Mouse (Mus musculus) gastrocnemius, adult 18-20 months (tissue): ENCODE data around the gene Emc6. TPM values are rescaled to one million over a fixed set of nuclear protein-coding genes. Genes with fewer than 3 reads are reported as not detected.

Source experiments
- DNase-seq: peaks from one replicate; pipeline ENCODE4 v3.0.0; 2021; ENCODE audit warnings: low spot score
- total RNA-seq, 2 experiments: library from RNA; stranded (reverse); gene quantifications; 2 replicates each; pipeline ENCODE4 v1.2.3; 2021

The Emc6 gene
- total RNA-seq, 2 experiments from 2014 or later: 84.7 to 88.1 TPM

- DNase-seq: no peak
These were observed 45.8 kb downstream of the Emc6 start for GRCm38 (mm10) chr11:73131020-73131419.

DNA sequence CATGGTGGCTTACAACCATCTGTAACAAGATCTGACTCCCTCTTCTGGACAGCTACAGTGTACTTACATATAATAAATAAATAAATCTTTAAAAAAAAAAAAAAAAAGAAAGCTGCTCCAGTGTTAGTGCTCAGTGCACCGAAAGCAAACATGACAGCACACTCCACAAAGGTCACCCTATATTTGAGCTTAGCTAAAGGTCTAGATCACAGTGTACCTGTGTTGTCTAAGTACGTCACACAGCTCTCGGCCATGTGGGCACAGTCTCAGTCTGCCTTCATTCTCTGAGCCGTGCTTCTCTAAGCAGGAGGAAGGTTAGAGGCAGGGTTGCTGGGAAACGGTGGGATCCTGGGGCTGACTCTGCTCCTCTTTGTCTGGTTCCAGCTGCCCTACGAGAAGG, 50.3 kb downstream of the Emc6 start:
- no peak for DNase-seq

Other genes with a start within 250 kb of the Emc6 start
- gene Atp2a3, start 215.9 kb downstream of the Emc6 start, total RNA-seq: 1 to 10 TPM; 4.3 to 6.0 TPM
- gene P2rx1, start 177.9 kb downstream of the Emc6 start, total RNA-seq: under 1 TPM; 0.62 to 0.78 TPM
- gene Camkk1, start 158.0 kb downstream of the Emc6 start, total RNA-seq: under 1 TPM; 0.55 to 0.64 TPM
- 1 to 10 TPM; 2.3 to 2.4 TPM for gene Ncbp3, start 129.3 kb downstream of the Emc6 start, total RNA-seq
- under 1 TPM in 1 of 2 experiments, not detected in 1; 0.12 TPM for gene Itgae, start 86.5 kb downstream of the Emc6 start, total RNA-seq
- gene Haspin, start 38.7 kb downstream of the Emc6 start, total RNA-seq: under 1 TPM in 1 of 2 experiments, not detected in 1; 0.12 TPM
- 1 to 10 TPM; 8.1 to 8.4 TPM for gene P2rx5, start 16.6 kb downstream of the Emc6 start, total RNA-seq
- 10 to 100 TPM in 1 of 2 experiments, 1 to 10 TPM in 1; 7.8 to 12.0 TPM for gene Tax1bp3, start within 50 bp of the Emc6 start, total RNA-seq
- gene Ctns, start 22.0 kb upstream of the Emc6 start, total RNA-seq: 1 to 10 TPM; 4.4 to 5.7 TPM
- under 1 TPM; 0.39 to 0.40 TPM for gene Shpk, start 22.4 kb upstream of the Emc6 start, total RNA-seq
- gene Trpv1, start 57.3 kb upstream of the Emc6 start, total RNA-seq: under 1 TPM; 0.09 to 0.24 TPM
- not detected for gene Trpv3, start 90.4 kb upstream of the Emc6 start, total RNA-seq
- 1 to 10 TPM; 3.9 to 5.4 TPM for gene Aspa, start 152.6 kb upstream of the Emc6 start, total RNA-seq
- gene Gm49340, start 152.7 kb upstream of the Emc6 start, total RNA-seq: not detected
- gene Spata22, start 152.7 kb upstream of the Emc6 start, total RNA-seq: not detected
- gene Olfr20, start 173.7 kb upstream of the Emc6 start, total RNA-seq: not detected
- not detected for gene Olfr376, start 194.2 kb upstream of the Emc6 start, total RNA-seq
- gene Olfr1, start 222.6 kb upstream of the Emc6 start, total RNA-seq: not detected